Mouse (Mus musculus): ENCODE measurements around the gene Slc9a4.

DNA sequence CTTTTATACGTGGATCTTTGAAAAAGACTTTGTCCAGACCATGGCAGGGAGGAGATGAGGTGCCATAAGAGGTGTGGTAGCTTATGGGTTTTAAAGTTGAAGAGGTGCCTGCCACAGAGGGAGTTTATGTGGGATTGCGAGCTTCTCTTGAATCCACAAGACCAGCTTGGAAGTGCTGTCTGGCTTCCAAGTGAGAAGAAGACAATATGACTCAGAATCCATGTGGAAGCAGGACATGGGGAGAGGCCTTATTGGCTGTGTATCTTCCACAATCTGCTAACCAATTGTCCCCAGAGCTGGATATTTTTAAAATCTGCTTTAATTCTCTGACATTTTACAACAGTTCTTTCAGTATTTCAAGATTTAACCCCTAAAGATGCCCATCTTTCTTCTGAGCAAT, 33.3 kb downstream of the Slc9a4 start:
- TF ChIP-seq GATA1 (IDR thresholded peaks at IDR 0.05; ENCODE audit: borderline replicate concordance, low read length): no peak
- TF ChIP-seq FLI1 (IDR thresholded peaks at IDR 0.05; ENCODE audit: low read length): no peak

Measured in megakaryocyte, embryonic 14.5 days (primary cell).